Mouse (Mus musculus) stomach, postnatal 0 days (tissue): ENCODE measurements around the gene Tmem183a. TPM values are rescaled to one million over a fixed set of nuclear protein-coding genes. Genes with fewer than 3 reads are reported as not detected.

Experiments used
- ATAC-seq: fragments of 200-750 bp; cut with Nextera tagmentation; 2 replicates; pipeline ENCODE4 v1.8.0; 2017; ENCODE audit not compliant: low FRiP score, low TSS enrichment
- DNase-seq: peaks from one replicate; pipeline ENCODE4 v3.0.0-alpha.2; 2016; ENCODE audit warnings: low spot score
- H3K27ac ChIP-seq: fragments of 300-500 bp; sonication (generic); replicated peaks from 2 replicates; pipeline ENCODE4 v1.5.1; 2014; ENCODE audit warnings: mild to moderate bottlenecking, control low read depth
- H3K27me3 ChIP-seq: fragments of 300-500 bp; sonication (generic); 2 replicates; pipeline ENCODE4 v1.6.1; 2014; ENCODE audit warnings: low read length; ENCODE audit not compliant: control insufficient read depth, insufficient read depth
- H3K36me3 ChIP-seq: fragments of 300-500 bp; sonication (generic); 2 replicates; pipeline ENCODE4 v1.6.1; 2014; ENCODE audit warnings: low read length, mixed read lengths; ENCODE audit not compliant: control insufficient read depth, insufficient read depth
- H3K4me1 ChIP-seq: fragments of 300-500 bp; sonication (generic); replicated peaks from 2 replicates; pipeline ENCODE4 v1.6.1; 2014; ENCODE audit warnings: antibody characterized with exemption; ENCODE audit not compliant: control insufficient read depth, insufficient read depth
- H3K4me2 ChIP-seq: fragments of 300-500 bp; sonication (generic); replicated peaks from 2 replicates; pipeline ENCODE4 v1.6.1; 2014; ENCODE audit warnings: low read depth, mild to moderate bottlenecking, control low read depth, moderate library complexity
- H3K4me3 ChIP-seq: fragments of 300-500 bp; sonication (generic); 2 replicates; pipeline ENCODE4 v1.5.1; 2014; ENCODE audit warnings: low read depth, low read length, control low read depth
- H3K9ac ChIP-seq: fragments of 300-500 bp; sonication (generic); 2 replicates; pipeline ENCODE4 v1.6.1; 2014; ENCODE audit warnings: mild to moderate bottlenecking, low read length, control low read depth, mixed read lengths
- H3K9me3 ChIP-seq: fragments of 300-500 bp; sonication (generic); 2 replicates; pipeline ENCODE4 v1.6.1; 2016; ENCODE audit warnings: low read length; ENCODE audit not compliant: control insufficient read depth
- CTCF ChIP-seq: IDR thresholded peaks from 2 replicates; pipeline ENCODE4 v1.5.1; 2016; ENCODE audit warnings: antibody characterized with exemption, low read depth, mild to moderate bottlenecking, moderate library complexity
- EP300 ChIP-seq: optimal IDR thresholded peaks from 2 replicates; pipeline ENCODE3; 2016; ENCODE audit warnings: antibody characterized with exemption
- WGBS: fragments of 180-500 bp; shearing (Covaris S2); extraction: QIAGEN DNeasy Blood & Tissue Kit; methylation state at CpG from one replicate; pipeline ENCODE4 v1.1.7; 2014; 5-methylcytosine and 5-hydroxymethylcytosine counted together
- polyA plus RNA-seq: library from polyadenylated mRNA; unstranded; fragments of >200 nt; fragmentation: Nextera tagmentation; extraction: Ambion mirVana; gene quantifications from 2 replicates; pipeline ENCODE4 v1.2.1, GENCODE M21; 2015

Gene Tmem183a
- polyA plus RNA-seq, 1 experiment from 2014 or later: 64.9 TPM

- DNase-seq: no peak
- Histone ChIP-seq H3K9ac (no peak overlapping the region), H3K4me3 (no peak overlapping the region), H3K27me3 (no peaks in the 10 kb centered on the region), H3K27ac (no peak overlapping the region), H3K36me3 (no peaks in the 10 kb centered on the region), H3K4me1 (no peaks in the 10 kb centered on the region), H3K9me3 (no peaks in the 10 kb centered on the region), H3K4me2 (no peak overlapping the region)
- no peak for ATAC-seq
- no peak for TF ChIP-seq EP300
- no peak for TF ChIP-seq CTCF
- 38% methylated on average over 5 of the region's 5 CpGs for WGBS
Observed at GRCm38 (mm10) chr1:134393827-134394226, 32.0 kb upstream of the Tmem183a start.

- TF ChIP-seq CTCF (no peak), EP300 (no peak)
- Histone ChIP-seq H3K9ac (no peak within 1 kb of the TSS), H3K4me3 (no peak within 1 kb of the TSS), H3K27me3 (no peaks in the 10 kb centered on the region), H3K9me3 (no peaks in the 10 kb centered on the region), H3K36me3 (no peaks in the 10 kb centered on the region), H3K4me1 (no peaks in the 10 kb centered on the region), H3K27ac (no peak within 1 kb of the TSS), H3K4me2 (no peak within 1 kb of the TSS)
- no peak for DNase-seq
- ATAC-seq: no peak
- WGBS: 92% methylated on average over 1 of the region's 1 CpGs
Observed at GRCm38 (mm10) chr1:134385666-134386065, 23.9 kb upstream of the Tmem183a start, which contains the start of gene 4933406M09Rik. 4933406M09Rik (plus strand) TSS chr1:134385940.

GRCm38 (mm10) chr1:134385176-134385575 is 23.4 kb upstream of the Tmem183a start:
- ATAC-seq (no peak), DNase-seq (no peak)
- no peaks in the 10 kb centered on the region for H3K4me1 ChIP-seq
- H3K4me3 ChIP-seq: no peak overlapping the region
- no peaks in the 10 kb centered on the region for H3K27me3 ChIP-seq
- H3K9me3 ChIP-seq: no peaks in the 10 kb centered on the region
- H3K4me2 ChIP-seq: no peak overlapping the region
- H3K36me3 ChIP-seq: no peaks in the 10 kb centered on the region
- TF ChIP-seq EP300 (no peak), CTCF (no peak)
- no peak overlapping the region for H3K9ac ChIP-seq
- H3K27ac ChIP-seq: no peak overlapping the region

GRCm38 (mm10) chr1:134384581-134384980 is 22.8 kb upstream of the Tmem183a start:
- Histone ChIP-seq H3K4me2 (no peak overlapping the region), H3K9me3 (no peaks in the 10 kb centered on the region), H3K9ac (no peak overlapping the region), H3K27me3 (no peaks in the 10 kb centered on the region), H3K4me3 (no peak overlapping the region), H3K4me1 (no peaks in the 10 kb centered on the region), H3K36me3 (no peaks in the 10 kb centered on the region), H3K27ac (no peak overlapping the region)
- no peak for DNase-seq
- TF ChIP-seq EP300 (no peak), CTCF (no peak)
- ATAC-seq: no peak
- WGBS: 88% methylated on average over 4 of the region's 4 CpGs

- no peak for DNase-seq
Observed at GRCm38 (mm10) chr1:134381795-134382625, 20.2 kb upstream of the Tmem183a start.

GRCm38 (mm10) chr1:134381051-134381450 is 19.3 kb upstream of the Tmem183a start:
- H3K27me3 ChIP-seq: no peaks in the 10 kb centered on the region
- H3K9ac ChIP-seq: no peak overlapping the region
- H3K9me3 ChIP-seq: no peaks in the 10 kb centered on the region
- WGBS: 50% methylated on average over 2 of the region's 2 CpGs
- DNase-seq (no peak), ATAC-seq (no peak)
- no peaks in the 10 kb centered on the region for H3K36me3 ChIP-seq
- TF ChIP-seq EP300 (no peak), CTCF (no peak)
- H3K4me3 ChIP-seq: no peak overlapping the region
- H3K27ac ChIP-seq: no peak overlapping the region
- H3K4me1 ChIP-seq: no peaks in the 10 kb centered on the region
- H3K4me2 ChIP-seq: no peak overlapping the region

More at GRCm38 (mm10) chr1:134381795-134382625, 20.2 kb upstream of the Tmem183a start:
- H3K9ac ChIP-seq: peak overlapping the region; percentile 54; the same call in 1 of the 2 replicates
- no peak for ATAC-seq
- no peak overlapping the region for H3K27ac ChIP-seq
- H3K4me3 ChIP-seq: peak overlapping the region; percentile 28
- TF ChIP-seq CTCF (no peak), EP300 (no peak)
- no peaks in the 10 kb centered on the region for H3K36me3 ChIP-seq
- peak overlapping the region; percentile 49 for H3K4me2 ChIP-seq
- WGBS: 4% methylated on average over 19 of the region's 19 CpGs
- no peaks in the 10 kb centered on the region for H3K27me3 ChIP-seq
- no peaks in the 10 kb centered on the region for H3K4me1 ChIP-seq
- no peaks in the 10 kb centered on the region for H3K9me3 ChIP-seq
